Mouse (Mus musculus): ENCODE data around the gene Man1b1. TPM values are rescaled to one million over a fixed set of nuclear protein-coding genes. Genes with fewer than 3 reads are reported as not detected.

Gene Man1b1
- polyA plus RNA-seq, 1 experiment from 2014 or later = 54.6 TPM

DNA sequence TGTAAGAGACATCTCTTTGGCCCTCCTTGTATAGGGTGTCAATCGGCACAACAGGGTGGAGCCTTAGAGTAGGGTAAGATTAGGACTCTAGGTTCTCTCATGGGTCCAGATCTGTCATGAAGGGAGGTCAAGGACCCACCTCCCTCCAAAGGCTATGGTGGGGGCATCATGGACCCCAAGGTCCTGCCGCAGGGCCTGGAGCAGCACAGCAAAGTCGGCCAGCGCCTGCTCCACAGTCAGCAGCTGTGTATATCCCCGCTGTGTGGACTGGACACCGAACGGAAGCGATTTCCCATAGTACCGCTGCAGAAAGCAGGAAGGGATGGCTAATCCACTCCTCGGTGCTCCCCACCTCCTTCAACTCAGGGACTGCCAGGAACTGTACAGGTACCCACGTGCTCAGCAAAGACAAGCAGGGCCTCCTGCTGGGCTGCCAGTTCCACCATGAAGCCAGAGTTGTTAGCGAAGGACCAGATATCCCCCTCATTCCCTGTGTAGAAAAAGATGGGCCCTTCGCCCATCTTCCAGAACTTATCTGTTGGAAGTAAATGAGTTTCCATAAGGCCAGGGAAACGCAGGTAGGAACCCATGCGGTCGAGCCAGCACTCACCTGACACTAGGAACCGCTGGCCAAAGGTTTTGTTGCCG is 23.4 kb downstream of the Man1b1 start:
- Histone ChIP-seq H3K9me3 (ENCODE audit: control insufficient read depth, low read length) (no peaks in the 10 kb centered on the region), H3K4me2 (ENCODE audit: low read length) (peak overlapping the region; percentile 89), H3K27me3 (replicated peaks; ENCODE audit: control insufficient read depth, insufficient read depth, low read length) (no peaks in the 10 kb centered on the region), H3K36me3 (ENCODE audit: control insufficient read depth, insufficient read depth) (peaks cover 10% of the 10 kb centered on the region), H3K4me1 (replicated peaks; ENCODE audit: control insufficient read depth, insufficient read depth, low read length) (peaks cover 19% of the 10 kb centered on the region), H3K9ac (replicated peaks; ENCODE audit: low read depth, low read length) (peak overlapping the region; percentile 68), H3K4me3 (replicated peaks; ENCODE audit: low read length) (peak overlapping the region; percentile 56), H3K27ac (ENCODE audit: low read length) (no peak overlapping the region)
- ATAC-seq = no peak; the same call in 1 of the 2 replicates
- 38% methylated on average over 18 of the region's 18 CpGs for WGBS

DNA sequence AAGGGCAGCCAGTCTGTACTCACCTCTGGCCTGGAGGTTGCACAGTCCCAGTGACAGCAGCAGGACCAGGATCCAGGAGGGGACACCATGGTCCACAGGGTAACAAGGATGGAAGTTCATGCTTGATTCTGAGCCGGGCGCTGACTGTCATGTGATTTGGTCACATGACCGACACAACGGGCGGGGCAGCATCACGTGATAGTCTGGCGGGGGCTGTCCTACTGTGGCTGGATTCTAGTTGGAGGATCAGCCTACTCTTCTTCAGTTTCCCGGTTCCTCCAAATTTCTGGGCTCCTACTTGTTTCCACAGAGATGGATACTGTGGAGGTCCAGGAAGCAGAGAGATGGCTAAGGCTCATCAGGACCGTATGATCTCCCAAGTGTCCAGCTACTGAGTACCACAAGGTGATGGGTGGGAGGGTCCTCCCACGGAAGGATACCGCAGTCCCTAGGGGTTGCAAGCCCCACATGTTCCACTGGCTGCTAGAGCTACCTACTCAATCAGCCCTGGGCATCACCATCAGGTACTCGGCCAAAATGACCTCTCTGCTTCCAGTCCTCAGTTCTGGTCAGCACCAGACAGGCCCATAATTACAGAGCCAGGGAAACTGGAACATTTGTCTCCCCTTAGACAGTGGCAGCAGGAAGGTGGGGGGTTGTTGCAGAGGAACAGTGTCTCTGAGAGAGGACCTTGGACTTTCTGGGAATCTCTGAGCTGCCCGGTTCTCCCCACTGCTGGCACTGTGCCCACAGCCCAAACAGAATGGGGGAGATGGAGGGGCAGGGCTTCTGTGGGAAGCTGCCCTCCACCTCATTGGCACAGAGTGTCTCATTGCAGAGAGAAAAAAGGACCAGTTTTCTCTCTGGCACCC is 24.3 kb downstream of the Man1b1 start, which contains the start of gene Dpp7:
Gene Dpp7, minus strand, starts transcription at position 152 of the 872 bp plus-strand sequence.
- Histone ChIP-seq H3K9ac (replicated peaks; ENCODE audit: low read depth, low read length) (peak within 1 kb of the TSS; percentile 68), H3K36me3 (ENCODE audit: control insufficient read depth, insufficient read depth) (peaks cover 7% of the 10 kb centered on the region), H3K4me3 (replicated peaks; ENCODE audit: low read length) (peak within 1 kb of the TSS; percentile 56), H3K27me3 (replicated peaks; ENCODE audit: control insufficient read depth, insufficient read depth, low read length) (no peaks in the 10 kb centered on the region), H3K27ac (ENCODE audit: low read length) (no peak within 1 kb of the TSS), H3K4me1 (replicated peaks; ENCODE audit: control insufficient read depth, insufficient read depth, low read length) (peaks cover 19% of the 10 kb centered on the region), H3K4me2 (ENCODE audit: low read length) (peak within 1 kb of the TSS; percentile 89), H3K9me3 (ENCODE audit: control insufficient read depth, low read length) (no peaks in the 10 kb centered on the region)
- 4% methylated on average over 13 of the region's 13 CpGs for WGBS
- peak; percentile 76 for ATAC-seq

DNA sequence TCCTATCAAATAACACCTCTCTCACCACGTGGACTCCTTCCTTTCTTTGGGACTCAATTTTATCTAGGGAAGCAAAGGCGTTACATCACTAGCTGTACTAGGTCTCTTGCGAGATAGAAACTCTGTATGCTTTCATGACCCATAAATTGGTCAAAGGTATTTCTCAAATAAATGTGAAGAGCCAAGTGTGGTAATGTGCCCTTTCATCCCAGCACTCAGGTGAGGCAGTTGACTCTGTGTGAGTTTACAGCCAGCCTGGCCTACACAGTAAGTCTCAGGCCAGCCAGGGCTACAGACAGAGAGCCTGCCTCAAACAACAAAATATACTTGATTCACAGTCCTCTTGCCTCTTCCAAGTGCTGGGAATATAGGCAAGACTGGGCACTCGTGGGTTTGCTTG is 27.7 kb downstream of the Man1b1 start:
- H3K4me1 ChIP-seq (replicated peaks; ENCODE audit: control insufficient read depth, insufficient read depth, low read length) = peaks cover 21% of the 10 kb centered on the region
- no peaks in the 10 kb centered on the region for H3K9me3 ChIP-seq (ENCODE audit: control insufficient read depth, low read length)
- no peak overlapping the region for H3K27ac ChIP-seq (ENCODE audit: low read length)
- WGBS = 86% methylated on average over 4 of the region's 4 CpGs
- ATAC-seq = no peak
- peaks cover 11% of the 10 kb centered on the region for H3K27me3 ChIP-seq (replicated peaks; ENCODE audit: control insufficient read depth, insufficient read depth, low read length)
- H3K4me3 ChIP-seq (replicated peaks; ENCODE audit: low read length) = no peak overlapping the region
- no peak overlapping the region for H3K9ac ChIP-seq (replicated peaks; ENCODE audit: low read depth, low read length)
- no peaks in the 10 kb centered on the region for H3K36me3 ChIP-seq (ENCODE audit: control insufficient read depth, insufficient read depth)
- H3K4me2 ChIP-seq (ENCODE audit: low read length) = no peak overlapping the region

DNA sequence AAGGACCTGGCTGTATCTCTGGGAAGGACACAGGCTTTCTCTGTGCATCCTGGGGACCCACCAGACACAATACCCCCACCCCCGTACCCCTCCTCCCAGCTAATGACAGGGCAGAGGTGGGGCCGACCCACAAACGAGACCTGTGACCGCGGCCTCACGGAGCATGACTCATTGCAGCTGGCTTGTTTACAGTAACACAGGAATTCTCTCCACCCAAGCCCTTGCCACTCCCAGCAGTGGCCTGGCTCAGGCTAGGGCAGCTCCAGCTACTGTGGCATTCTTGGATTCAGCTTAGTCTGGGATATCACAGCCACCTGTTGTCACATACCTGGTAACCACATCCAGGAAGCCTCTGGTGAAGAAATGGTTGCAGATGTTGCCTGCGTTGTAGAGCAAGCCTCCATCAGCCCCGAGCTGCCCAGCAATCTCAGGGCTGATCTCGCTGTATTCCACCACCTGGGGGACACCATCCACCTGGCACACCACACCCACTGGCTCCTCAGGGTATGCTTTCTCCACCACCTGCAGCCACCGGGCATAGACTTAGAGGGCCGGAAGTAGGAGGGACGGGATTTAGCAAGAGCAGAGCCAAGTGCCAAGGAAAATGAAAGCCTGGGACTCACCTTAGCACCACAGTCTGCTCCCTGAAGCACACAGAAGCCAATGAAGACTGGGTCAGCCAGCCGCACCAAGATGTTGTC is 31.5 kb downstream of the Man1b1 start:
- peaks cover 9% of the 10 kb centered on the region for H3K4me1 ChIP-seq (replicated peaks; ENCODE audit: control insufficient read depth, insufficient read depth, low read length)
- WGBS = 60% methylated on average over 13 of the region's 13 CpGs
- ATAC-seq = no peak

DNA sequence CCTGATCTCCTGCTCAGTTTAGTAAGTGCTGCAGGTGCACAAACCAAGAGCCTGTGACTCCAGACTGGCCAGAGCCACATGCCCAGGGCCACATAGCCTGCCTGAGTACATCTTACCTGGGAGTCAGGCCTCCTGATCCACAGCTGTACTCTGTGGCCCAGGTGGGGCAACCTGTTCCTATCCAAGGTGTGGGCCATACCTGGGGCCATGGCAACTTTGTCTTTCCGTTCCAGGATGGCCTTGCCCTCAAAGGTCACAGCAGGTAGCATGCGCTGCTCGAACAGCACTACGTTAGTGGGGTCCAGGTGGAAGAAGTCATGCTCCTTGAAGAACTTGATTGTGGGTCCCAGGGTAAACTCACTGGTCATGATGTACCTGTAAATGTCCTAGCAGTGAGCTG is 32.2 kb downstream of the Man1b1 start:
- Histone ChIP-seq H3K4me1 (replicated peaks; ENCODE audit: control insufficient read depth, insufficient read depth, low read length) (peaks cover 9% of the 10 kb centered on the region), H3K36me3 (ENCODE audit: control insufficient read depth, insufficient read depth) (no peaks in the 10 kb centered on the region), H3K4me3 (replicated peaks; ENCODE audit: low read length) (no peak overlapping the region), H3K4me2 (ENCODE audit: low read length) (no peak overlapping the region), H3K9me3 (ENCODE audit: control insufficient read depth, low read length) (no peaks in the 10 kb centered on the region), H3K27me3 (replicated peaks; ENCODE audit: control insufficient read depth, insufficient read depth, low read length) (peaks cover 21% of the 10 kb centered on the region), H3K27ac (ENCODE audit: low read length) (no peak overlapping the region), H3K9ac (replicated peaks; ENCODE audit: low read depth, low read length) (no peak overlapping the region)
- WGBS = 88% methylated on average over 4 of the region's 4 CpGs
- no peak for ATAC-seq

More for the DNA sequence above, 31.5 kb downstream of the Man1b1 start:
- Histone ChIP-seq H3K27me3 (replicated peaks; ENCODE audit: control insufficient read depth, insufficient read depth, low read length) (peaks cover 21% of the 10 kb centered on the region), H3K36me3 (ENCODE audit: control insufficient read depth, insufficient read depth) (no peaks in the 10 kb centered on the region), H3K4me3 (replicated peaks; ENCODE audit: low read length) (no peak overlapping the region), H3K4me2 (ENCODE audit: low read length) (no peak overlapping the region), H3K9ac (replicated peaks; ENCODE audit: low read depth, low read length) (no peak overlapping the region), H3K27ac (ENCODE audit: low read length) (no peak overlapping the region), H3K9me3 (ENCODE audit: control insufficient read depth, low read length) (no peaks in the 10 kb centered on the region)

DNA sequence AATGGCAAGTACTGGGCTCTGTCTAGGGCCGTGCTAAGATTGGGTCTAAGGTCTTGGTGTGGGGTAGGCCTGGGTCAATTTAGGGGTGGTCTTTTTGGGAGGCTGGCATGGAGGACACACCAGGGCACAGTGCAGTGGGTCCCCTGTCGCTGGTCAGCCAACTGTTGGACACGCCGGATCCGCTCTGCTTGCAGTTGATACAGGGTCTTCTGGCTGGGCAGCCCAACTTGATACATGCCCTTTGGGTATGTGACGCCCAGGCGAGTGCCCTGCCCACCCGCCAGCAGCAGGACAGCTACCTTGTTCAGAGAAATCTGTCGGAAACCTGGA is 32.6 kb downstream of the Man1b1 start:
- peaks cover 9% of the 10 kb centered on the region for H3K4me1 ChIP-seq (replicated peaks; ENCODE audit: control insufficient read depth, insufficient read depth, low read length)
- peak overlapping the region; percentile 99 for H3K4me2 ChIP-seq (ENCODE audit: low read length)
- 32% methylated on average over 9 of the region's 9 CpGs for WGBS
- no peaks in the 10 kb centered on the region for H3K9me3 ChIP-seq (ENCODE audit: control insufficient read depth, low read length)
- no peak overlapping the region for H3K27ac ChIP-seq (ENCODE audit: low read length)
- no peaks in the 10 kb centered on the region for H3K36me3 ChIP-seq (ENCODE audit: control insufficient read depth, insufficient read depth)
- H3K4me3 ChIP-seq (replicated peaks; ENCODE audit: low read length) = peak overlapping the region; percentile 61
- peaks cover 21% of the 10 kb centered on the region for H3K27me3 ChIP-seq (replicated peaks; ENCODE audit: control insufficient read depth, insufficient read depth, low read length)
- ATAC-seq = peak; percentile 18; the same call in 1 of the 2 replicates
- H3K9ac ChIP-seq (replicated peaks; ENCODE audit: low read depth, low read length) = no peak overlapping the region

DNA sequence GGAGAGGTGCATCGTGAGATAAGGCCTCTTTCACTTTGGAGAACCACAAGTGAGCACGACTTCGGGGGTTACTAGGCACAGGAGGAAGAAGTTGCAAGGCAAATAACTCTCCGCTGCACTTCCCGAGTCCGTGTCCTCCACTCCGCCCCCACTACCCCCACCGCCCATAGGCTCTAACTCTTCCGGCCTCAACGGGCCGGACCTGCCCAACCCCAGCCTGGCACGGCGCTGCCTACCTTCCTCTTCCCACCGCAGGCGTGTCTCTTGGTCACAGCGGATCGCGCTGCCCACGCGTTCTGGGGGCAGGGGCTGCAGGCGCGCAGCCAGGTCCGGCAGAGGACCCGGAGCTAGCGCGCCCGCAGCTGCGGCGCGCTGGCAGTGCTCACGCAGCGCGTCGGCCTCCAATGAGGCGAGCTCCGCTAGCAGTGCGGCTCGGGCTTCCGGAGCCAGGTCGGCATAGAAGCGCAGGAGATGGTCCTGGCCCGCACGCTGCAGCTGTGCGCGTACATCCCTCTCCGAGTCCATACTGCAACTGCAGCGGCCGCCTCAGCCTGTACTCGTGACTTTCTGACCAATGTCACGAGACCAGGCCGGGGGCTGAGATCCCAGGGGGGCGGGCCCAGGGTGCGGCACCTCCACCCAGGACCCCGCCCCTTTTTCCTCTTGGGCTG is 33.1 kb downstream of the Man1b1 start, which contains the start of gene Uap1l1:
Gene Uap1l1, minus strand, starts transcription at position 592 of the 671 bp plus-strand sequence.
- Histone ChIP-seq H3K27ac (ENCODE audit: low read length) (no peak within 1 kb of the TSS), H3K9me3 (ENCODE audit: control insufficient read depth, low read length) (no peaks in the 10 kb centered on the region), H3K4me2 (ENCODE audit: low read length) (peak within 1 kb of the TSS; percentile 99), H3K9ac (replicated peaks; ENCODE audit: low read depth, low read length) (peak within 1 kb of the TSS; percentile 67), H3K4me3 (replicated peaks; ENCODE audit: low read length) (peak within 1 kb of the TSS; percentile 61), H3K4me1 (replicated peaks; ENCODE audit: control insufficient read depth, insufficient read depth, low read length) (peaks cover 9% of the 10 kb centered on the region), H3K36me3 (ENCODE audit: control insufficient read depth, insufficient read depth) (no peaks in the 10 kb centered on the region), H3K27me3 (replicated peaks; ENCODE audit: control insufficient read depth, insufficient read depth, low read length) (peaks cover 21% of the 10 kb centered on the region)
- ATAC-seq = peak; percentile 74
- under 1% methylated on average over 54 of the region's 54 CpGs for WGBS

DNA sequence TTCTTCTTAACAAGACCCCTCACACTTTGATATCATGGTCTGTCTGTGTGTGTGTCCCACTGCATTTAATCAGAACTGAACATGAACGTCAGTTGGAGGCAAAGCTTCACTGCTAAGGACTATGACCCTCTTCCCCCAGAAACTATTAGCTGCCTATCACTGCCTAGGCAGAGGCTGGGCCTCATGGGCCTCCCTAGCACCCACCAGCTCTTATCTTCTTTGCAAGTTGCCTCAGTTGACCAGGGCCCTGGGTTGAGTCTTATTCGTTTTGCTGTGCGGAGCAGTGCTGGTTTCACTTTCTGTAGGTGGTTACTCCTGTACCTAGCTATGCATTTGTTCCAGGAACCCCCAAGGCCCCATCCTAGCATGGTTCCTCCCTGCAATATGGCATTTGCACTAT is 37.9 kb downstream of the Man1b1 start:
- H3K9me3 ChIP-seq (ENCODE audit: control insufficient read depth, low read length) = no peaks in the 10 kb centered on the region
- 93% methylated on average over 3 of the region's 3 CpGs for WGBS

More for the DNA sequence above, 37.9 kb downstream of the Man1b1 start:
- Histone ChIP-seq H3K36me3 (ENCODE audit: control insufficient read depth, insufficient read depth) (no peaks in the 10 kb centered on the region), H3K9ac (replicated peaks; ENCODE audit: low read depth, low read length) (no peak overlapping the region), H3K4me2 (ENCODE audit: low read length) (no peak overlapping the region), H3K4me1 (replicated peaks; ENCODE audit: control insufficient read depth, insufficient read depth, low read length) (peaks cover 29% of the 10 kb centered on the region), H3K27ac (ENCODE audit: low read length) (no peak overlapping the region), H3K4me3 (replicated peaks; ENCODE audit: low read length) (no peak overlapping the region), H3K27me3 (replicated peaks; ENCODE audit: control insufficient read depth, insufficient read depth, low read length) (peaks cover 9% of the 10 kb centered on the region)
- no peak for ATAC-seq
